Mouse (Mus musculus) liver, embryonic 14.5 days (tissue): ENCODE results near the gene Stra6l. TPM values are rescaled to one million over a fixed set of nuclear protein-coding genes. Genes with fewer than 3 reads are reported as not detected.

Source experiments
- ATAC-seq: fragments of 200-750 bp; cut with Nextera tagmentation; 2 replicates; pipeline ENCODE4 v1.8.0; 2017; ENCODE audit warnings: moderate number of reproducible peaks, mild to moderate bottlenecking, moderate library complexity; ENCODE audit not compliant: insufficient read depth
- DNase-seq, 3 experiments: peaks; one replicate each; pipeline ENCODE4 v3.0.0-alpha.2; 2012 to 2013; ENCODE audit warnings: low read depth in 3 of 3, low spot score in 3 of 3
- H3K27ac ChIP-seq: fragments of 300-500 bp; sonication (generic); 2 replicates; pipeline ENCODE4 v1.5.1; 2014; ENCODE audit warnings: moderate library complexity, mild to moderate bottlenecking, control low read depth, inconsistent platforms
- H3K27me3 ChIP-seq: fragments of 300-500 bp; sonication (generic); 2 replicates; pipeline ENCODE4 v1.6.1; 2014; ENCODE audit warnings: mild to moderate bottlenecking, low read length, moderate library complexity; ENCODE audit not compliant: control insufficient read depth, insufficient read depth
- H3K36me3 ChIP-seq: fragments of 300-500 bp; sonication (generic); replicated peaks from 2 replicates; pipeline ENCODE4 v1.6.1; 2014; ENCODE audit warnings: low read depth; ENCODE audit not compliant: control insufficient read depth, insufficient read depth
- H3K4me1 ChIP-seq, 2 experiments: fragments of 200-500 bp in 1 of 2; fragments of 300-500 bp in 1 of 2; sonication (generic) in 1 of 2; replicated peaks; 2 replicates each; pipeline ENCODE4 v1.6.1; 2012 to 2014; ENCODE audit warnings: antibody characterized with exemption in 1 of 2, inconsistent platforms in 1 of 2, low read length in 1 of 2; ENCODE audit not compliant: control insufficient read depth in 2 of 2, insufficient read depth in 2 of 2
- H3K4me2 ChIP-seq: fragments of 300-500 bp; sonication (generic); 2 replicates; pipeline ENCODE4 v1.6.1; 2014; ENCODE audit warnings: low read depth, mild to moderate bottlenecking, control low read depth, moderate library complexity
- H3K4me3 ChIP-seq, 2 experiments: fragments of 200-500 bp in 1 of 2; fragments of 300-500 bp in 1 of 2; sonication (generic) in 1 of 2; 2 replicates each; pipeline ENCODE4 v1.5.1; 2012 to 2014; ENCODE audit warnings: low read depth in 2 of 2, low read length in 2 of 2, mild to moderate bottlenecking in 2 of 2, control low read depth in 1 of 2, inconsistent platforms in 1 of 2, moderate library complexity in 1 of 2; ENCODE audit not compliant: insufficient read depth in 1 of 2
- H3K9ac ChIP-seq: fragments of 300-500 bp; sonication (generic); replicated peaks from 2 replicates; pipeline ENCODE4 v1.6.1; 2014; ENCODE audit warnings: mild to moderate bottlenecking, control low read depth, moderate library complexity
- H3K9me3 ChIP-seq: fragments of 300-500 bp; sonication (generic); 2 replicates; pipeline ENCODE4 v1.6.1; 2016; ENCODE audit warnings: low read length, mixed read lengths; ENCODE audit not compliant: control insufficient read depth
- CTCF ChIP-seq: IDR thresholded peaks from 2 replicates; pipeline ENCODE4 v1.5.1; 2016; ENCODE audit warnings: antibody characterized with exemption, low read depth, control low read depth
- EP300 ChIP-seq: IDR thresholded peaks from 2 replicates; pipeline ENCODE4 v1.6.1; 2016; ENCODE audit warnings: antibody characterized with exemption, low read depth
- WGBS: fragments of 180-500 bp; shearing (Covaris S2); extraction: QIAGEN DNeasy Blood & Tissue Kit; methylation state at CpG from one replicate; pipeline ENCODE4 v1.1.7; 2014; ENCODE audit not compliant: insufficient replicate concordance; 5-methylcytosine and 5-hydroxymethylcytosine counted together
- polyA plus RNA-seq, 2 experiments: library from polyadenylated mRNA; depleted of rRNA in 1 of 2; stranded (reverse) in 1 of 2; unstranded in 1 of 2; fragments of >200 nt; fragmentation: Nextera tagmentation in 1 of 2; extraction: Ambion mirVana in 1 of 2; gene quantifications; 2 replicates each; pipeline versions ENCODE4 v1.2.1 to v1.2.3; 2012 to 2014

Stra6l gene
- polyA plus RNA-seq (2012; rRNA removed) (3.9 and 4.6 TPM in 2 replicates), polyA plus RNA-seq (2014; fragmentation: Nextera tagmentation; extraction: Ambion mirVana) (4.4 and 4.6 TPM in 2 replicates)

- H3K4me3 ChIP-seq = peak within 1 kb of the TSS; percentile 35 to 42
- 23% methylated on average over 10 of the region's 10 CpGs for WGBS
- TF ChIP-seq EP300 = no peak
- no peak for TF ChIP-seq CTCF
These were observed at the start of gene Stra6l for GRCm38 (mm10) chr4:45848109-45848824. Gene Stra6l, plus strand, starts transcription at chr4:45848664.

GRCm38 (mm10) chr4:45798964-45799363 is 49.5 kb upstream of the Stra6l start, which contains the start of gene Aldh1b1:
Gene Aldh1b1, plus strand, starts transcription at chr4:45799022.
- Histone ChIP-seq H3K9me3 (no peaks in the 10 kb centered on the region), H3K4me1 (peaks cover 0 to 1% of the 10 kb centered on the region in 2 experiments; a peak in 2 of 4 replicates), H3K27me3 (no peaks in the 10 kb centered on the region; the same call in 1 of the 2 replicates), H3K4me3 (peak within 1 kb of the TSS; percentile 49 to 57), H3K9ac (peak within 1 kb of the TSS; percentile 27), H3K36me3 (no peaks in the 10 kb centered on the region), H3K4me2 (peak within 1 kb of the TSS; percentile 57), H3K27ac (no peak within 1 kb of the TSS)
- DNase-seq = peak in 1 of 3 experiments; percentile 34
- ATAC-seq = peak; percentile 60; the same call in 1 of the 2 replicates
- no peak for TF ChIP-seq EP300
- TF ChIP-seq CTCF = no peak
- 1% methylated on average over 26 of the region's 26 CpGs for WGBS

More at GRCm38 (mm10) chr4:45848109-45848824, at the start of gene Stra6l:
- H3K27me3 ChIP-seq = no peaks in the 10 kb centered on the region; the same call in 1 of the 2 replicates
- no peak within 1 kb of the TSS for H3K27ac ChIP-seq
- H3K9ac ChIP-seq = no peak within 1 kb of the TSS
- DNase-seq = no peak
- no peaks in the 10 kb centered on the region for H3K9me3 ChIP-seq
- H3K36me3 ChIP-seq = no peaks in the 10 kb centered on the region
- peak within 1 kb of the TSS; percentile 23 for H3K4me2 ChIP-seq
- ATAC-seq = no peak
- H3K4me1 ChIP-seq = no peaks in the 10 kb centered on the region; a peak in 1 of 4 replicates

- no peak for ATAC-seq
- H3K9me3 ChIP-seq = no peaks in the 10 kb centered on the region
- WGBS = 18% methylated on average over 3 of the region's 3 CpGs
- H3K4me2 ChIP-seq = peak overlapping the region; percentile 9; the same call in 1 of the 2 replicates
- no peaks in the 10 kb centered on the region for H3K36me3 ChIP-seq
- no peak overlapping the region for H3K27ac ChIP-seq
- DNase-seq = no peak
- H3K27me3 ChIP-seq = no peaks in the 10 kb centered on the region; the same call in 1 of the 2 replicates
- H3K9ac ChIP-seq = no peak overlapping the region
- TF ChIP-seq EP300 (no peak), CTCF (no peak)
- peaks cover 0 to 1% of the 10 kb centered on the region in 2 experiments; a peak in 1 of 4 replicates for H3K4me1 ChIP-seq
- H3K4me3 ChIP-seq = no peak overlapping the region
These were observed 48.4 kb upstream of the Stra6l start for GRCm38 (mm10) chr4:45799956-45800537.

- Histone ChIP-seq H3K9ac (no peak overlapping the region), H3K27ac (no peak overlapping the region), H3K4me1 (no peaks in the 10 kb centered on the region; a peak in 1 of 4 replicates), H3K27me3 (no peaks in the 10 kb centered on the region), H3K36me3 (no peaks in the 10 kb centered on the region), H3K9me3 (no peaks in the 10 kb centered on the region), H3K4me3 (no peak overlapping the region), H3K4me2 (no peak overlapping the region)
- 73% methylated on average over 14 of the region's 14 CpGs for WGBS
- no peak for DNase-seq
- no peak for ATAC-seq
- no peak for TF ChIP-seq CTCF
- no peak for TF ChIP-seq EP300
These were observed 45.6 kb upstream of the Stra6l start for GRCm38 (mm10) chr4:45802900-45803299.

- no peak for ATAC-seq
- no peak overlapping the region for H3K27ac ChIP-seq
- no peak overlapping the region for H3K4me3 ChIP-seq
- H3K36me3 ChIP-seq = no peaks in the 10 kb centered on the region
- H3K4me2 ChIP-seq = no peak overlapping the region
- no peaks in the 10 kb centered on the region for H3K4me1 ChIP-seq
- no peaks in the 10 kb centered on the region for H3K27me3 ChIP-seq
- no peak for DNase-seq
- H3K9ac ChIP-seq = no peak overlapping the region
- WGBS = 38% methylated on average over 7 of the region's 7 CpGs
- H3K9me3 ChIP-seq = no peaks in the 10 kb centered on the region
- no peak for TF ChIP-seq CTCF
- no peak for TF ChIP-seq EP300
These were observed 40.4 kb upstream of the Stra6l start for GRCm38 (mm10) chr4:45808034-45808433.
